Mouse (Mus musculus) intestine, embryonic 14.5 days (tissue): ENCODE data around the gene Hist1h4d. TPM values are rescaled to one million over a fixed set of nuclear protein-coding genes. Genes with fewer than 3 reads are reported as not detected.
"Not testable (repeated sequence)": the region's sequence is repeated elsewhere in the genome, so short reads cannot be mapped to it uniquely, and the experiment has no call there.

ENCODE experiments used
- ATAC-seq: fragments of 200-750 bp; cut with Nextera tagmentation; replicated peaks from 2 replicates; pipeline ENCODE4 v1.8.0; 2017; ENCODE audit warnings: low read depth, moderate number of reproducible peaks, moderate TSS enrichment, moderate library complexity; ENCODE audit not compliant: low FRiP score, low TSS enrichment
- DNase-seq: peaks from one replicate; pipeline ENCODE4 v3.0.0-alpha.2; 2018; ENCODE audit warnings: low spot score
- H3K27ac ChIP-seq: fragments of 300-500 bp; sonication (generic); 2 replicates; pipeline ENCODE4 v1.5.1; 2014; ENCODE audit warnings: low read depth, mild to moderate bottlenecking, control low read depth
- H3K27me3 ChIP-seq: fragments of 300-500 bp; sonication (generic); replicated peaks from 2 replicates; pipeline ENCODE4 v1.6.1; 2014; ENCODE audit warnings: low read length, control low read depth; ENCODE audit not compliant: control insufficient read depth, insufficient read depth
- H3K36me3 ChIP-seq: fragments of 300-500 bp; sonication (generic); 2 replicates; pipeline ENCODE4 v1.6.1; 2014; ENCODE audit warnings: low read length, control low read depth; ENCODE audit not compliant: control insufficient read depth, insufficient read depth
- H3K4me1 ChIP-seq: fragments of 300-500 bp; sonication (generic); replicated peaks from 2 replicates; pipeline ENCODE4 v1.6.1; 2014; ENCODE audit warnings: low read length, control low read depth, mixed read lengths; ENCODE audit not compliant: control insufficient read depth, insufficient read depth
- H3K4me2 ChIP-seq: fragments of 300-500 bp; sonication (generic); 2 replicates; pipeline ENCODE4 v1.6.1; 2014; ENCODE audit warnings: low read length
- H3K4me3 ChIP-seq: fragments of 300-500 bp; sonication (generic); 2 replicates; pipeline ENCODE4 v1.5.1; 2014; ENCODE audit warnings: low read depth, low read length, control low read depth, mixed read lengths
- H3K9ac ChIP-seq: fragments of 300-500 bp; sonication (generic); 2 replicates; pipeline ENCODE4 v1.6.1; 2014; ENCODE audit warnings: mild to moderate bottlenecking, low read length
- H3K9me3 ChIP-seq: fragments of 300-500 bp; sonication (generic); 2 replicates; pipeline ENCODE4 v1.6.1; 2016; ENCODE audit warnings: low read length, control low read depth; ENCODE audit not compliant: control insufficient read depth
- WGBS: fragments of 180-500 bp; shearing (Covaris S2); extraction: QIAGEN DNeasy Blood & Tissue Kit; methylation state at CpG from one replicate; pipeline ENCODE4 v1.1.7; 2014; 5-methylcytosine and 5-hydroxymethylcytosine counted together
- polyA plus RNA-seq: library from polyadenylated mRNA; unstranded; fragments of >200 nt; fragmentation: Nextera tagmentation; extraction: Ambion mirVana; gene quantifications from 2 replicates; pipeline ENCODE4 v1.2.1, GENCODE M21; 2014

Hist1h4d gene
- polyA plus RNA-seq, 1 experiment from 2014 or later = 111 TPM

DNA sequence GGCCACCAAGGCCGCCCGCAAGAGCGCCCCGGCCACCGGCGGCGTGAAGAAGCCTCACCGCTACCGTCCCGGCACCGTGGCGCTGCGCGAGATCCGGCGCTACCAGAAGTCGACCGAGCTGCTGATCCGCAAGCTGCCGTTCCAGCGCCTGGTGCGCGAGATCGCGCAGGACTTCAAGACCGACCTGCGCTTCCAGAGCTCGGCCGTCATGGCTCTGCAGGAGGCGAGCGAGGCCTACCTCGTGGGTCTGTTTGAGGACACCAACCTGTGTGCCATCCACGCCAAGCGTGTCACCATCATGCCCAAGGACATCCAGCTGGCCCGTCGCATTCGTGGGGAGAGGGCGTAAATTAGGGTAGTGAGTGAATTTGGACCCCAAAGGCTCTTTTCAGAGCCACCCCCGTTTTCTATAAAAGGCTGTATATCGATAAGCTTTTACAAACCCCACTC, 5.5 kb upstream of the Hist1h4d start:
- not testable (repeated sequence) for H3K9me3 ChIP-seq, ATAC-seq, H3K27me3 ChIP-seq, H3K36me3 ChIP-seq
- peak; percentile 63 for DNase-seq
- WGBS = 2% methylated on average over 8 of the region's 40 CpGs
- Histone ChIP-seq H3K27ac (peak overlapping the region; percentile 80), H3K4me3 (peak overlapping the region; percentile 38), H3K9ac (peak overlapping the region; percentile 86), H3K4me2 (peak overlapping the region; percentile 80), H3K4me1 (peaks cover 14% of the 10 kb centered on the region)

DNA sequence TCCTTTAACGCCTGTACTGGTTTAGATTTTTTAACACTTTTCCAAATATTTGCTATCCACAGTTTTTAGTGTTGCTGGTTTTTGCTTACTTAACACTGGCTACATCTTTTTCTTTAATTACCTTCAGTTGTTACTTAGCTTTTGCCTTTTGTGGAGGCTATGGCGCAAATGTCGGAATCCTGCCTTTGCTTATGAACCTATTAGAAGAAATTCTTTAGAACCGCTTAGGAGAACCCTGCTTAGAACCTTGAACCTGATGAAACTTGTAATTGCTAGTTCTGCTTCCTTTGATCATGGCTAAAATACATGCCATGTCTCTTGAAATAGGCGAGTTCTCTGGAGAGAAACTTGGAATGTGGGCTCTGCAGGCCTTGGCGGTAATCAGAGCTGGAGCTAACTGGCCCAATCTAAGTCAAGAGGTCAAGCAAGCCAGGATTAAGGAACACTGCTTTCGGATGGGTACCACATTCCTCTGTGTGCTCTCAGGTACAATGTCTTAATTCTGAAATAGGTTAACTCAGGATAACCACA, 5.0 kb upstream of the Hist1h4d start:
- Histone ChIP-seq H3K4me3 (peak overlapping the region; percentile 38), H3K9me3 (no peaks in the 10 kb centered on the region), H3K9ac (peak overlapping the region; percentile 86), H3K4me2 (peak overlapping the region; percentile 80), H3K4me1 (peaks cover 14% of the 10 kb centered on the region), H3K27ac (peak overlapping the region; percentile 80), H3K27me3 (no peaks in the 10 kb centered on the region), H3K36me3 (no peaks in the 10 kb centered on the region)
- DNase-seq (peak; percentile 74), ATAC-seq (no peak)
- 5% methylated on average over 7 of the region's 7 CpGs for WGBS

DNA sequence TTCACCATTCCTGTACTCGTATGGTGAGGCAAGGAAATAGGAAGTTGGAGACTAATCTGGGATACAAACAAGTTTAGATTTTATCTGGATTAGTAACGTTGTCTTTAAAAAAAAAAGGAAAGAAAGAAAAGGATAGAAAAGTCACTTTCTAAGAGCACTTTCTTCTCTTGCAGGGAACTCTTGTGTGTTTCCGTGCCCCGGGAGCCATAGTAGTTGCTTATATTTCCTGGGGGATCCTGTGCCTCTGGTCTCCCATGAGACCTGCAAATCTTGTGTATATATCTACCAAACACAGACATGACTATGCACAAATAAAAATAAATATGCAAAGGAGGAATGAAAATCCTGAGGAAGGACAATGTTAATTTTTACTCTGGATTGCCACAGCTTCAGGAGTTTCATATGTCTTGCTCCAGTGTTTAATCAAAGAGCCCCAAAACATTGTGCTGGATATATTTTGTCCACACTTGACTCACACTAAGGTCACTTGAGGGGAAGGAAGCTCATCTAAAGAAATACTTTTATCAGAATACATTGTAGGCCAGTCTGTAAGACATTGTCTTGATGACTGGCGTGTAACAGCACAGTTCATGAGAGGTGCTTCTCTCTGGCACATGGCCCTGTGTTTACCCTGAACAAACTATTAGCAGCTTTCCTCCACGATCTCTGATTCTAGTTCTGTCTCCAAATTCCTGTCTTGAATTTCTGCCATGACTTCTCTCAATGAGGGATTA, 4.3 kb upstream of the Hist1h4d start:
- Histone ChIP-seq H3K27ac (peak overlapping the region; percentile 80), H3K4me2 (peak overlapping the region; percentile 80), H3K4me3 (peak overlapping the region; percentile 38), H3K36me3 (no peaks in the 10 kb centered on the region), H3K9me3 (no peaks in the 10 kb centered on the region), H3K9ac (peak overlapping the region; percentile 86), H3K4me1 (peaks cover 14% of the 10 kb centered on the region), H3K27me3 (no peaks in the 10 kb centered on the region)
- WGBS = 31% methylated on average over 6 of the region's 6 CpGs
- ATAC-seq = no peak
- DNase-seq = peak; percentile 49

DNA sequence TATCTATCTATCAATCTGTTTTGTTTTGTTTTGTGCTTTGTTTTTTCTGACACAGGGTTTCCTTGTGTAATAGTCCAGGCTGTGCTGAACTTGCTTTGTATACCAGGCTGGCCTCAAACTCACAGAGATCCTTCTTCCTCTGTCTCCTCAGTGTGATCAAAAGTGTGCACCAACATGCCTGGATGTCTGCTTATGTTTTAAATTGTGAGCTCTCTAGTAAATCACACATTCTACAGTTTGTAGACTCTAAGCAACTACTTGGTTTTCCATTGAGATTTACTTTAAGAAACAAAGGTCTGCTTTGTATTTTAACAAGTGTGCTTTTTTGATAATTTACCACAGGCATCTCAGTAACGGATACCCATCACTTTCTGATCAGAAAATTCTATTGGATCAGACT, 3.6 kb upstream of the Hist1h4d start:
- Histone ChIP-seq H3K9me3 (no peaks in the 10 kb centered on the region), H3K27ac (no peak overlapping the region), H3K4me2 (no peak overlapping the region), H3K27me3 (no peaks in the 10 kb centered on the region), H3K4me3 (no peak overlapping the region), H3K9ac (no peak overlapping the region), H3K36me3 (no peaks in the 10 kb centered on the region), H3K4me1 (peaks cover 18% of the 10 kb centered on the region)
- WGBS = 98% methylated on average over 1 of the region's 1 CpGs
- no peak for ATAC-seq
- peak; percentile 41 for DNase-seq

DNA sequence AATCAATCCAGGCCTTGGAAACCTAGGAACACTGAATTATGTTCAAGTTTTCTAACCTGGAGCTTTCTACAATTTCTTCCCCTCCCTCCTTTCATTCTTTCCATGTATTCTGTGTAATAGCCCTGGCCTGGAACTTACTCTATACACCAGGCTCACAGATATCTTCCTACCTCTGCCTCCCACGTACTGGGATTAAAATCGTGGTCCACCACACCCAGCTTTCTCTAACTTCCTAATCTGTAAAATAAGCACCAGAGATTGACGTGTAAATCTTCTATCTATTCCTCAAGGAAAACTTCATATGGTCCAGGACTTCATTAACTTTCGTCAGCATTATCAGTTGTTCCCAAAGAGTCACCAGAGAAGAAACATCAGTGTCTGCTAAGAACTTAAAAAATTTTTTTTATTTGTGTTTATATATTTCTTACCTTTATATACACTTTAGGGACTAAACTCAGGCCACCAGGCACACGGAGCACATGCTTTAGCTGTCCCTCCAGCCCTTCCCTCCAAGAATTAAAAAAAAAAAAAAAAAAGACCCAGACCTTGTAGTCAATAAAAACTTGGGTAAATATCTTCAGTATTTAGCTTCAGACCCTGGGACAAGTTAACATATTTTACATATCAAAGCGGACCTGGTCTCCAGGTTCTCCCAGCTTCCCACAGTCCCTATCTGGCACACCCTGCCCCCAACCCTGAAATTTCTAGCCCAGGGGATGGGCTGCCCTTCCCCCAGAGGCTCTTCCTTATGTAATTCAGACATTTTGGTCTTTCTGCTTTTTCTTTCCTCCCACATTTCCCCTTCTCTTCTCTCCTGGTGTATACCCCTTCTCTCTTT, 1.0 kb downstream of the Hist1h4d start:
- H3K4me3 ChIP-seq = peak overlapping the region; percentile 46
- no peaks in the 10 kb centered on the region for H3K36me3 ChIP-seq
- no peaks in the 10 kb centered on the region for H3K9me3 ChIP-seq
- no peaks in the 10 kb centered on the region for H3K27me3 ChIP-seq
- peak overlapping the region; percentile 99 for H3K27ac ChIP-seq
- H3K4me2 ChIP-seq = peak overlapping the region; percentile 73
- WGBS = 7% methylated on average over 6 of the region's 6 CpGs
- peak overlapping the region; percentile 81 for H3K9ac ChIP-seq
- DNase-seq (peak; percentile 58), ATAC-seq (no peak)
- H3K4me1 ChIP-seq = peaks cover 24% of the 10 kb centered on the region

DNA sequence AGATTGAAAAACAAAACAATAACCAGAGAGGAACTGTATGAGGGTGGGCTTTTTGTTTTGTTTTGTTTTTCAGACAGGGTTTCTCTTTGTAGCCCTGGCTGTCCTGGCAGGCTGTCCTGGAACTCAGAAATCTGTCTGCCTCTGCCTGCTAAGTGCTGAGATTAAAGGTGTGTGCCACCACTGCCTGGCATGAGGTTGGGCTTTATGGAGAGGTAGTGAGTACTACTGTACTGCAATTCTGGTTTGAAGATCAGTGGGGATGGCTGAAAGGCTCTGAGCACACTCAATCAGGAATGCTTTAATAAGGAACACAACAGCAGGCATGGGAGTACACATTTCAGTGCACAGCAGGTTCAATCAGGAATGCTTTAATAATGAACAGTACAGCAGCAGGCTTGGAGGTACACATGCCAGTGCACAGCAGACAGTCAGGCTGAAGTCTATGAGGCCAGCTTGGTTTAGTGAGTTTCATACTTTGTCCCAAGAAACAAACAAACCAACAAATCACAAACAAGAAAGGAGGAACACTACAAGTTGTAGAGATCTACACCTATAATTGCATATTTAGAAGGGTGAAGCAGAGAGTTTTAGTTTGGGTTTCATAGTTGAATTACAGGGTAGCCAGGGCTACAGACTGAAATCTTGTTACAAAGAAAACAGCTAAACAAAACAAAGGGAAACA, 2.1 kb downstream of the Hist1h4d start:
- Histone ChIP-seq H3K27ac (peak overlapping the region; percentile 99), H3K9ac (no peak overlapping the region; the same call in 1 of the 2 replicates), H3K4me2 (peak overlapping the region; percentile 94), H3K4me1 (peaks cover 24% of the 10 kb centered on the region), H3K36me3 (no peaks in the 10 kb centered on the region), H3K9me3 (no peaks in the 10 kb centered on the region), H3K27me3 (no peaks in the 10 kb centered on the region), H3K4me3 (no peak overlapping the region)
- DNase-seq = peak; percentile 51
- no peak for ATAC-seq

DNA sequence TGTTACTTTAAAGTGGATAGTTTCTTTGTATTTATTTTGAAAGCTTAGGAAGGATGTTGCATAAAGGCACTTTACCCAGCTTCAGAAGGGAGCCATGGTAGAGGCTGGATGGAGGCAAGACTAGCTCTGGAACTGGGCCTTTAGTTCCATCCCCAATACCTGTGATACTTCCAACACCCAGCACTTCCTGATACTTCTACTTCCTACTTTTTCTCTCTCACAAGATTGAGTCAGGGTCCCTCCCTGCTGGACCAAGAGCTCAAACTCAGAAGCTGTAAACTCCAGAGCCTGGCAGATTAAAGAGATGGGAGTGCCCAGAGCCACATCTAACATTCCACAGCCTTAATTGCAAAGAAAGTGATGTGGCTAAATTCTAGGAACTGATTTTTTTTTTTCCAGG, 2.9 kb downstream of the Hist1h4d start:
- H3K4me2 ChIP-seq = peak overlapping the region; percentile 94
- H3K4me1 ChIP-seq = peaks cover 24% of the 10 kb centered on the region
- H3K27me3 ChIP-seq = no peaks in the 10 kb centered on the region
- H3K27ac ChIP-seq = peak overlapping the region; percentile 99
- H3K9ac ChIP-seq = peak overlapping the region; percentile 88
- DNase-seq (peak; percentile 49), ATAC-seq (no peak)
- no peaks in the 10 kb centered on the region for H3K9me3 ChIP-seq
- H3K36me3 ChIP-seq = no peaks in the 10 kb centered on the region
- peak overlapping the region; percentile 55 for H3K4me3 ChIP-seq

DNA sequence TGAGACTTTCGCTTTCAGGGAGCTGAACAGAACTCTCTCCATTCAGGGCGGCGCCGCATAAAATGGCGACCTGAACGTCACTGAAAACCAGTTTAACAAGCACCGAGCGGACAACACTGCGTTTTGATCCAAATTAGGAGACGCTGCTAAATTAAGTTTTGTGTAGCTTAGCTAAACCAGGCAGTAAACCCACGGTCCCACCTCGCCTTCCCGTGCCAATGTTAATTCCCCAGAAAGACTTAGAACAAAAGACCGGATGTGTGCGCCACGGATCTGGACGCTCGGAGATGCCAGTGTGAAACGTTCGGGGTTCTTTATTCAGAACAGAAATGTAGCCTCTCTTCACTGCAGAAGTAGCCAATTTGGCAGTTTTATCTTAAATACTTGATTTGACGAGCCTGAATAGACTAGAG, 3.6 kb downstream of the Hist1h4d start:
- H3K9me3 ChIP-seq = no peaks in the 10 kb centered on the region
- no peaks in the 10 kb centered on the region for H3K27me3 ChIP-seq
- WGBS = under 1% methylated on average over 21 of the region's 21 CpGs
- H3K36me3 ChIP-seq = no peaks in the 10 kb centered on the region
- H3K27ac ChIP-seq = peak overlapping the region; percentile 99
- peak overlapping the region; percentile 94 for H3K4me2 ChIP-seq
- peaks cover 24% of the 10 kb centered on the region for H3K4me1 ChIP-seq
- ATAC-seq (no peak; the same call in 1 of the 2 replicates), DNase-seq (peak; percentile 91)
- peak overlapping the region; percentile 55 for H3K4me3 ChIP-seq
- peak overlapping the region; percentile 88 for H3K9ac ChIP-seq
